Mouse (Mus musculus) heart, adult 8-10 months (tissue): ENCODE data around the gene Tnpo3. TPM values are rescaled to one million over a fixed set of nuclear protein-coding genes. Genes with fewer than 3 reads are reported as not detected.

Experiments used
- DNase-seq: peaks from one replicate; pipeline ENCODE4 v3.0.0; 2022; ENCODE audit warnings: low spot score
- total RNA-seq, 4 experiments: library from RNA; stranded (reverse); gene quantifications; 2 replicates each; pipeline ENCODE4 v1.2.4; 2022

The Tnpo3 gene
- total RNA-seq, 4 experiments from 2014 or later = 42.9 to 50.8 (median 46.4) TPM

- DNase-seq = no peak
Observed at GRCm38 (mm10) chr6:29527361-29528164, 82.1 kb downstream of the Tnpo3 start.

- no peak for DNase-seq
Observed at GRCm38 (mm10) chr6:29526281-29527251, 83.1 kb downstream of the Tnpo3 start, which contains the start of gene Irf5. Gene Irf5, plus strand, starts transcription at chr6:29526625.

- no peak for DNase-seq
Observed at GRCm38 (mm10) chr6:29525256-29525655, 84.4 kb downstream of the Tnpo3 start.

GRCm38 (mm10) chr6:29524034-29524489 is 85.6 kb downstream of the Tnpo3 start:
- peak; percentile 38 for DNase-seq

- no peak for DNase-seq
Observed at GRCm38 (mm10) chr6:29523301-29524033, 86.2 kb downstream of the Tnpo3 start.

- no peak for DNase-seq
Observed at GRCm38 (mm10) chr6:29522626-29523300, 86.9 kb downstream of the Tnpo3 start.

- peak; percentile 68 for DNase-seq
Observed at GRCm38 (mm10) chr6:29517139-29517538, 92.5 kb downstream of the Tnpo3 start.

- no peak for DNase-seq
Observed at GRCm38 (mm10) chr6:29513284-29513683, 96.4 kb downstream of the Tnpo3 start.

GRCm38 (mm10) chr6:29509086-29509485 is 100.6 kb downstream of the Tnpo3 start:
- no peak for DNase-seq

GRCm38 (mm10) chr6:29507447-29508309 is 102.0 kb downstream of the Tnpo3 start, which contains the start of gene Kcp:
Gene Kcp, minus strand, starts transcription at chr6:29507952.
- DNase-seq = no peak

- no peak for DNase-seq
Observed at GRCm38 (mm10) chr6:29506834-29507233, 102.9 kb downstream of the Tnpo3 start.

- DNase-seq = no peak
Observed at GRCm38 (mm10) chr6:29505493-29505892, 104.2 kb downstream of the Tnpo3 start.

GRCm38 (mm10) chr6:29501599-29501998 is 108.1 kb downstream of the Tnpo3 start:
- DNase-seq = no peak

- no peak for DNase-seq
Observed at GRCm38 (mm10) chr6:29500810-29501209, 108.9 kb downstream of the Tnpo3 start.

- DNase-seq = no peak
Observed at GRCm38 (mm10) chr6:29500177-29500576, 109.5 kb downstream of the Tnpo3 start.

GRCm38 (mm10) chr6:29497791-29498190 is 111.9 kb downstream of the Tnpo3 start:
- DNase-seq = no peak

- DNase-seq = no peak
Observed at GRCm38 (mm10) chr6:29496270-29496669, 113.4 kb downstream of the Tnpo3 start.

- peak; percentile 21 for DNase-seq
Observed at GRCm38 (mm10) chr6:29494101-29494500, 115.6 kb downstream of the Tnpo3 start.
